Mouse (Mus musculus): Measurements from ENCODE around the gene Gm20747. TPM values are rescaled to one million over a fixed set of nuclear protein-coding genes. Genes with fewer than 3 reads are reported as not detected.
"Not testable (repeated sequence)": the region's sequence is repeated elsewhere in the genome, so short reads cannot be mapped to it uniquely, and the experiment has no call there.

Gene Gm20747
- not detected in 2 replicates for polyA plus RNA-seq (2012; ENCODE audit: insufficient read depth, insufficient read length, low replicate concordance, missing spikeins)

GRCm38 (mm10) chrY:53418191-53418590, at the start of gene Gm20747:
TSS of gene Gm20747 (minus strand) at chrY:53418291.
- H3K4me3 ChIP-seq (ENCODE audit: insufficient read depth, low read depth, low read length); H3K4me1 ChIP-seq (ENCODE audit: control insufficient read depth, insufficient read depth, low read length); H3K27ac ChIP-seq (ENCODE audit: insufficient read depth, low read depth, low read length): not testable (repeated sequence)
- no CpG with 5 or more reads among the region's 3 CpGs for WGBS
